Mouse (Mus musculus) WW6 (cell line): ENCODE measurements at regions not wholly inside any gene's neighbourhood (a gene's known extent, or its start where the extent isn't known, plus 50 kb on each side); places are given as distances from the start of the nearest gene placed in this dataset.

Experiments used
- DNase-seq: peaks from one replicate; pipeline ENCODE4 v3.0.0-alpha.2; 2013; ENCODE audit warnings: low read depth, low spot score

DNA sequence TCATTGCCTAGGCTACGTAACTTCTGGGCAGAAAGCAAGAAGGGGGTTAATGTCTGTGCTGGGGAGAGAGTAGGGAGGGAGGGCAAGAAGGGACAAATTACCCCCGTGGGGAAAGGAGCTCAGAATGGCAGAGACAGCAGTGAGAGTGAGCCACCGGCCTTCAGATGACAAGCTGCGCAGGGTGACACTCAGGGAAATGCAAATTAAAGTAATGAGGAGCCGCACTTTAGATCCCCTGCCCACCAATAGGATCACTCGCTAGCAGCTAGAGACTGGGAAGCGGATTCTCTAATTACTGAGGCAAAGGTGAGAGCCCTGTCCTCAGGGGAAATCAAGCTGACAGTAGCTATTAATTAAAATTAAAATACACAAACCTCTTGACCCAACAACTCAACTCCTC lies 202.5 kb downstream of the Arhgef10l start:
- no peak for DNase-seq

DNA sequence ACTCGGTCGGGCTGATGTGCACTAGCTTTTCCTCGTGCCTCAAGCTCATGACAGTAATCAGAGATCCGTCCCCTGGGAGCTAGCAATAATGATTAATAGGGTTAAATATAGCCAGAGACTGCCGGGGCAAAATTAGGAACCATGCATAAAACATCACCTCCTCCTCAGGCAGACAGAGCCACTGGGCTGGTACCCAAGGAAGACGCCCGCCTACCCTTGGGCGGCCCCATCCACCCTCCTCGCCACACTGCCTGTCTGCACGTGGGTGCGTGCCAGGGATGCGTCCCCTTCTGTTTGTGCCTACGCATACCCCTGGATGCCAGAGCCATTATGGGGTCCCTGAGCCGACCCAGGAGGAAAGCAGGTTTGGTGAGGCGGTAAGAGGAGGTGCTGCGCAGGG lies 204.5 kb downstream of the Arhgef10l start:
- DNase-seq, result no peak

DNA sequence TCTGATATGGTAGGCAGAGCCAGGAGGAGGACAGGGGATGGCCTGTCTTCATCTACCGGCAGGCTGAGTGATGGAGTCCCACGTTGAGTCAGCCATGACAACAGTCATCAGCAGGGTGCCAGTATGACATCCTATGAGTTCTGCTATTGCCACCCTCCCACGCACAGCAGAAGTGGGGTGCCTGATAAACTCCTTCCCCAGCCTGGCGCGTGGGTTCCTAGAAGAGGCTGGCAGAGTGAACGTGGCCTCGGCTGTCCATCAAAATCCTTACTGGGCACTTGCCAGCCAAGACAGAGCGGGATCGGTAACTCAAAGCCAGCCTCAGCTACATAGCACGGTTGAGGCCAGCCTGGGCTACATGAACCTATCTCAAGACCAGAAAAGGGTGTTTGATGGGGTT lies 202.5 kb upstream of the Igsf21 start:
- no peak for DNase-seq

DNA sequence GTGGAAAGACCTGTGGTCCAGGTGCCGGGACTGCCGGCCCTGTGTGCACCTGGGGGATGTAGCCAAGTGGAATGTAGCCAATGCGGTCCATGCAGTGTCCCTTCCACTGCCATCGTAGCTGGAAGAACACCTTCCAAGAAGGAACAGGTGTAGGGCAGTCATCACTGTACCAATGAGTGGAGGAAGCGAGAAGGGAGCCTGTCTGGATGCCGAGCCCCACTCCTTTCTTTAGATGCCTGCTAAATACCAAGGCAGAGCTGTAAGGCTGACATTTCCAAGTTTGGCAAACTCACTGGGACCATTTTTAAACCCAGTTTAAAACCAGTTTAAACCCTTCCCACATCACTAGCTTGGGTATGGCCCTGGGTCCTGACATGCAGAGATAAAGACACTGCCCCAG lies 199.9 kb upstream of the Igsf21 start:
- DNase-seq, result no peak

DNA sequence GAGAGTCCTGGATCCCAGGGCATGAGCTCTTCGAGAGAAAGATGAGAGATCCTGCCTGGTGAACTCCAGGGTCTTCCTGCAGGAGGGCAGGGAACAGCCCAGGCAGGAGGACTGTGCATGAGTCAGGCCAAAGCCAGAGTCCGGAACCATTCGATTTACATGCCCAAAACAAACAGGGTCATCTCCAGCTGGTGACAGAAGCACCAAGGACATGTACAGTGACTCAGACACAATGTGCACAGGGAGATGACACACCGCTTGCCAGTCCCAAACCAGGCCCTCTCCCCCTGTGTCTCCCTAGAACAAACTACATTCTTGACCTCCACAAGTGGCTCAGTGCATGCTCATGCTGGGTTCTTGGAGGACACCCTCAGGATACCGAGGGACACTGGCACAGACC lies 199.3 kb upstream of the Igsf21 start:
- DNase-seq, result no peak

DNA sequence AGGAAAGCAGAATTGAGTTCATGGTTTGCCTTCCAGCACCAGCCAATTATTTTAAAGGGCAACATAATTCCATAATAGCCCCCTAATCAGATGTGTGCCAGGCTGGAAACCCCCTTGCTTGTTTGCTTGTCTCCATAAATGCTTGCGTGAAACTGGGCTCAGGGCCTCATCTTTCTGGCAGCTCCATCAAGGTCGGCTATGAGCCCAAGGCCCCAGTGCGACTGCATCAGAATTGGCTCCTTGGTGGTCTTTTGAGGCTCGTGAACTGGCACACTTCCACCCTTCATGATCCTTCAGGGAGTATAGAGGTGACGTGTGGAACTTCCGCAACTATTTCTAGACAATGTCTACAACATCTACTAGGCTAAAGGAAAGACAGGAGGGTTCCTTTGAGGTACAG lies 196.6 kb upstream of the Igsf21 start:
- DNase-seq, result no peak

DNA sequence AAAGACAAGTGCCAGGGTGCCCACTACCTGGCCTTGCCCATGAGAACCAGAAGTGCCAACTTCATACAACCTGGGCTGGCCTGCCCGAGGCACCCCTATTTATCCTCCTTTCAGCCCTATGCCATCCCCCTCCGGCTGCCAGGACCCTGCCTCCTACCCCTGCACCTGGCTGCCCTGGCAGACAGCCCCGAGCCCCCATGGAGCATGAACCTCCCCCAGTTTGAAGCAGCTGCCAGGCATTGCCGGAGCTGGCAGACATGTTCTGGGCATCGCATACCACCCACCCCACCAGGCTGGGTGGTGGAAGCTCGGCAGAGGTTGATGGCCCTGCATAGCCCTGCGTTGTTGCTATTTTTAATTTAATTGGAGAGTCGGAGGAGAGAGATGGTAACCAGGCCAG lies 195.2 kb upstream of the Igsf21 start:
- no peak for DNase-seq

DNA sequence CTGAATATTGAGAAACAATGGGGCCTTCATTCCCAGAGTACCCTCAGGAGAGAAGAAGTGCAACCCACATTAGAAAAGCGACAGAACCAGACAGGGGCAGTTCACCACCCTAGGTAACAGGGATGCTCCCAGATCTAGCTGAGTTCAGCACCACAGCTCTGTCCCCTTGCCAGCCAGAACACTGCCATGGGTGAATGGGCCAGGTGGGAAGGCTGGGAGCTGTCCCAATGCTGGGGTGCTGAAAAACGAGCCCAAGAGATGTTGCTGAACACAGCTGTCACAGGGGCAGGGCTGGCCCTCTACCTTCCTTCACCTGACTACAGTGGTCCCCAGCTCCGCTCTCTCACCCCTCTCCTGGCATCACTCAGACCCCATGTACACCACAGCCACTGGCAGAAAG lies 193.3 kb upstream of the Igsf21 start:
- DNase-seq, result peak; percentile 40

DNA sequence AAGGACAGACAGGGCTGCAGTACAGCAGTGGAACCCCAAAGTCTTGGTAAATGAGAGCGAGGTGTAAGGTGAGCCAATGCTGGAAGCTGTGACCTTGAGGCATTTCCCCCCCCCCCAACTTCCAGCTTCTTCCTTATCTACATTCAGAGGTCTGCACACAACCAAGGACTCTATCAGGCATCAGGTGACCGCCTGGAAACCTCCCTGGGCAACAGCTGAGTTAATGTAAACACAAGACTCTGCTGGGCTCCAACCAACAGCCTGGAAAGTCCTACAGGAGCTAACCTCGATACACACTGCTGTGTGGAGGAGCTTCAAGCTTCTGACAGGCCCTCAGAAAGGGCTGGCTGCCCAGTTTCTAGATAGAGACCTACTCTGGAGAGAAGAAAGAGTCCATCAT lies 189.4 kb upstream of the Igsf21 start:
- no peak for DNase-seq

DNA sequence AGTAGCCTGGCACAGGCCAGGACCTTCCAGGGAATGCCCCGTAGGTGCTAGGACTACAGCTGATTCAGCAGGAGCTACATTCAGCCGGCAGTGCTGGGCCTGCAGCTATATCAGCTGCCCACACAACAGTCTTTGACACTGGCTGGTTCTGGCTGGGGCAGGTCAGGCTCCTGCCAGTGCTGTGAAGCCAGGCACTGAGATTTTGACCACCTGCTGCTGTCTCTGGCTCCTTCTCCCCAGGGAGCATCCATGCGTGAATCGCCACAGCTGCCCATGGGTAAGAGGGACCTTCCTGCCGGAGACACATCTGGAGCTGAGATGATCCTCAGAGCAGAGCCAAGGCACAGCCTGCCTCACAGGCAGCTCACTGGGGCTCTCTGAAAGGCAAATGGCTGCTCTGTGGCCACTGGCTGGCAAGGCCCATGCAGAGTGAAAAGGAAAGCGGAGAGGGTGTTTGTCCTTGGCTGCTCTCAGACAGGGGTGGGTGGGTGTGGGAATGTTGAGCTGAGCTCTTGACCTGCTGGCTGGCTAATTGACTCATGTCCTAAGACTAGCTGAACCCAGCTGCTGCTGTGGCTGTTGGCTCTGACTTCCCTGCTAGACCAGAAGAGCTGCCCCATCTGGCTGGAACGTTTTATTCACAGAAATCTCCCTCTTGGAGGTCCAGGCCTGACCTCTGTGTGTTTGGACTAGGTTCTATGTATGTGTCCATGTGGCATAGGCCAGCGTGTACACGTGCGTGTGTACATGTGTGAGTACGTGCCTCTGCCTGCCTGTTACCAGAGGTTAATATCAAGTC lies 187.4 kb upstream of the Igsf21 start:
- DNase-seq, result no peak

DNA sequence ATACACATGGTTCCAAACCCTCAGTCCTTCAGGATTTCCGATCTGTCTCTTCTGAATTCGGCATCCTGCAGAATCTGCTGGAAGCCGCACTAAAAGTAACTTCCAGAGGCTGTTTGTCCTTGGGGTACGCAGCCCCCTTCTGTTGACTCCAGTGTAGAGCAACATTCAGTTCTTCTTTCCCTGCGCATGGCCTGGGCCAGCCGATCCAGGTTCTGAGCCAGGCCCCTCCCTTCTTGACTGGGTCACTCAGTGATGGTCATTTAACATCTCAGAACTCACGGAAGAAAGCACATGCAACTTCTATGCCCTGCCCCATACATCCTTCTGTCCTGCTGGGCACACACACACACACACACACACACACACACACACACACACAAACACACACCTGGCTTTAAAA lies 185.5 kb upstream of the Igsf21 start:
- no peak for DNase-seq

DNA sequence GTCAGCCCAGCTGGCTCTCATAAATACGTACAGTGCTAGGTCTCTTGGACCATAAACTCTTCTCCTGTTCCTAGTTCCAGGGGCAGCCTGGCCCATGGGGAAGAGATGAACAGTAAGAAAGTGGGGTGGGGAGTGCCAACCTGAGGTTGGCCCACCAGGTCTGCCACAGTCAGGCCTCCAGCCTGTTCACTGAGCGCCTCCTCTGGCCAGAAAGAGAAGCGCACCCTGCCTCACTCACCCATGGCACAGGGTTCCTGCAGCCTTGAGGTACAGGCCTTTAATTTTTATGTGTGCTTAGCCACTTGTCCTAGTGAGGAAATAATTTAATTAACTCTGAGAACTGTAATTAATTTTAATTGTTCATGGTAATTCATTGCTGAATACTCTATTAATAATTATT lies 180.5 kb upstream of the Igsf21 start:
- DNase-seq, result no peak

DNA sequence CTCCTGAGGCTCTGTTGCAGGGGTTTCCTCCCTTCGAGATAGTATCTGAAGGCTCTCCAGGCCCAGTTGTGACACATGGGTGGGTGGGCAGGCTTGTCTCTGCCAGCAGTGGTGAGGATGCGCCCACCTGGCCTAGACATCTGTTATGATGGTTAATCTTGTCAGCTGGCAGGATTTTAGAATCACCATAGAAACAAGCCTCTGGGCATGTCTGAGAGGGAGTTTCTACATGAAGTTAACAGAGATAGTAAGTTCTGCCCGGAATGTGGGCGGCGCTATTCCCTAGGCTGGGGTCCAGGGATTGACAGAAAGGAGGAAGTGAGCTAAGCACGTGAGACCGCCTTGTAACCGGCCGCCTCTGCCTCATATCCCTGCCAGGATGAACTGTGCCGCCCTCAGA lies 177.2 kb upstream of the Igsf21 start:
- DNase-seq, result no peak

DNA sequence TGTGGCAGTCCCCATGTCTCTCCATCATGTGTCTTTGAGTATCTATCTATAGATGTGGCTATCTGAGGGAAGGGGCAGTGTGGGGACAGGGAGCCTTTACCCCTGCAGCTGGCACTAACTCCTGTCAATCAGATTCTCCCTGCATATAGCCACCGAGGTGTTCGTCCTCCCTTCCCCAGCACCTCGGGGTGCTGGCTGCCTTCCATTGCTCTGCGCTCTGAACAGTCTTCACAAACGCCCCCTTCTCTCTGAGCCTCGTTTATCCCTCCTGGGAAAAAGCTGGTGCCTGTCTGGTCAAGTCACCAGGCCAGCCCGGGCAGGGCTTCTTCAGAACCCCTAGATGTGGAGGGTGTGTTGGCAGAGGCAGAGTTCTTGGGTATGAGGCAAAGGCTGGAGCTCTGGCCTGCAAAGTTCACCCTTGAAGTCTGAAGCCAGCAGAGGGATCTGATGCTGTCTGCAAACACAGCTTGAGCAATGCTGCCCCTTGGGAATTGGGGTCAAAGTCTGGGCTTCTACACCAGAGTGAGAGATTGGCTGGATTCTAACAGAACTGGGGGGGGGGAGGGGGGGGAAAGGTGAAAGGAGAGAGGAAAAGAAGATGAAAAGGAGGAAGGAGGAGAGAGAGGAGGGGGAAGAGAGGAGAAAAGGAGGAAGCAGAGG lies 175.5 kb upstream of the Igsf21 start:
- DNase-seq, result no peak

DNA sequence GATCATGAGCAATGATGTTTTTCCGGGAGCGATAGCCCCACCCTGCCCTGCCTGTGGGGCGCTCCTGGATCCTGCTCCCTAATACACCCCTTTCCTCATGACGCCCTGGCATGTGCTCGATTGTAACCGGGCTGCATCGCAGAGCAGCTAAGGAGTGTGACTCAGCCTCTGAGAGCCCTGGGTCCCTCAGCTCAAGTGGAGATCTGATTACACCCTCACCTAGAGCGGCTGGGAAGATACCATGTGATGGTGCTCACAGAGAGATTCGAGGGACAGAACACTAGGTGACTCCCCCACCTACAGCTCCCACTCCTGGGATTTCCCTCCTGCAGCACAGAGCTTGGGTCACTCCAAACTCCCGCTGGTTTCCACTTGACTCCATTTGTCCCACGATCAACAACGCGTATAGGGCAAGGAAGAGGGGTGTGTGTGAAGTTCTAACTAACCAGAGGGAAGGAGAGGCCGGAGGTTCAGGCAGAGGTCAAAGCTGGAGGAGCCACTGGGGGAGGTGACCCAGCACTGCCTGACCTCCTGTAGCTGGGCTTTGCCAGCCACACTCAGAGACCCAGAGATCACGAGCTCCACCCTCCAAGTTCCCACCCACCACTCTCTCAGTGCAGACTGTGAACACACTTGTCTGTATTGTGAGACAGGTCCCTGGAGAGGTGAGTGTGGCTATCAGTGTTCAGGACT lies 173.3 kb upstream of the Igsf21 start:
- no peak for DNase-seq

DNA sequence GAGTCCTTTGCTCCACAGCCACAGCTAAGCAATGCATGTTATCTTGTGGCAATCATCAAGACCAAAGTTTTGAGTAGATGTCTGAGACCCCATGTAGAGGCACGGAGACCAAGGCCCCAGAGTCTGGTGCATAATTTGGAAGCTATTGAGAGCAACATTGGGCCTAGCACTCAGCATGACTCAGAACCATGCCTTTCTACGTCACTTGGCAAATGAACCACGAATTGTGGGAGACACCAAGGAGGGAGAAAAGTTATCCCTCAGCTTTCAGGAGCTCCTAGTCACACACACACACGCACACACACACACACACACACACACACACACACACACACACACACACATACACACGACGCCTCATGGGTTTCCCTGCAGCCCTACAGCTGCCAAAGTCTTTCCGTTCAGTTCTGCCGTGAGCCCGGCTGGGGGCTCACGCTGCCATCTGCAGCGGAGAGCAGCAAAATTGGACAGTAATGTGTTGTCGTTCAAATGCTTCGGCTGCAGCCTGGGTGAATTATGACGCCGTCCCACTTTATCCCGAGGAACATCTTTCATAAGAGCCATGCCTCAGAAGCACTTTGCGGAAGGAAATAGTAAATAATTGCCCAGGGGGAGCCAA lies 165.8 kb upstream of the Igsf21 start:
- no peak for DNase-seq

DNA sequence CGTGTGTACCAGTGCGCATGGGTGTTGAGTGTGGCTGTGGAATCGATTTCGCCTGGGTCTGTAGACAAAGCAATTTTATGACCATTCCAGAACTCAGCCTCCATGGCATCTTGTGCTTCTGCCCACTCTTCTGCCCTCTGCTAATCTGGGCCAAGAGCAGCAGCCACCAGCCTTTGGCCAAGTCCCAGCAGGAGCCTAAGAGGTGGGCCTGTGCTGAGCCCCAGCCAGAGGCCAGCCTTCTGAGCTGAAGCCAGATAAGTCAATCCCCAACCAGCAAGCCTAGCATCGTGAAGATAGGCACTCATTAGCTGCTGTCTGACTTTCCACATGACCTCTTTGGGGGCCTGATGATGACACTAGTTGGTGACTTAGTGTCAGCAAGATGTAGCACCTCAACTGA lies 161.9 kb upstream of the Igsf21 start:
- DNase-seq, result no peak

DNA sequence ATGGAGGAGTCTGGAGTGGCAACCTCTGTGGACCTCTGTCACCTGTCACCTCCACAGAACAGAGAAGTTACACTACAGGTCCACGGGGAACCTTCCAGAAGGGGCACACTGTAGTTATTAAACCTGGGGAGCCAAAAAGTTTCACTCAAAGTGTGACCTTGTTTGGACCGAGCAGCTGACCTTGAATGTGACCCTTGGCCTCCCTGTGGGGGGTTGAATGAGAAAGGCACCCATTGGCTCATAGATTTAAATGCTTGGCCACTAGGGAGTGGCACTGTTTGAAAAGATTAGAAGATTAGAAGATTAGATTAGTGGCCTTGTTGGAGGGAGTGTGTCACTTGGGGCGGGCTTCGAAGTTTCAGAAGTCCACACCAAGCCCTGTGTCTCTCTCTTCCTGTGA lies 160.3 kb upstream of the Igsf21 start:
- no peak for DNase-seq

DNA sequence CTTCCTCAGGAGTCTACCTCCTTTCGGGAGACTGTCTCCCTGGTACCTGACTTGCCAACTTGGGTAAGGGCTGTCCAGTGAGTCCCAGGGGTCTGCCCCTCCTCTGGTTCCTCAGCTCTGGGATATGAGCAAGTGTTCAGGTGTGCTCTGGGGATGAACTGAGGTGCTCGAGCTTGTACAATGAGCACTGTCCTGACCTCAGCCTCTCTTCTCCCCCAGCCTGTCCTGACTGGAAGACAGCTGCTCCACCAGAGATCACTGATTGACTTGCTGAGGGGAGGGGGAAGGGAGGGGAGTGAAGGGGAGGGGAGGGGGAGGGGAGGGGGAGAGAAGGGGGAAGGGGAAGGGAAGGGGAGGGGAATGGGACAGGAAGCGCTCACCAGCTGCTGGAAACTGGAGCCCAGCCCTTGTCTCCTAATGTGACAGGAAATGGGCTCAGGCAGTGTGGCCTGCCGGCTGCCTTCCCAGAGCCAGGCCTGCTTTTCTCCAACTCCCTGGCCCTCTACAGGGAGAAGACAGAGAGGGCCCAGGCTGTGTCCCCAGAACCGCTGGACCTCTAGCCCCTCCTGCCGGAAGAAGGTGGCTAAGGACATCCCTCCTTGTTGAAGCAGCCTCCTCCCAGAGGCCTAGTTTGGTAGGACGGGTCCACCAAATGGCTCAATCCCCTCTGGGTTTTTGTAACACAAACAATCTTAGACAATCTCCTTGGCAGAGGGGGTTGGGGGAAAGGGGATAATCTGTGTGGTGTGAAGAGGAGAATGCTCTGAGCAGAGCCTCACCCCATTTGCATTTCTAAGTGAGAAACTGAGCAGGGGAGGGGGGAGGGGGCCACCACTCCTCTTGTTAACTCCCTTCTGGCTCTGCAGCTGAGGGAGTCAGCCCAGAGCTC lies 159.7 kb upstream of the Igsf21 start:
- DNase-seq, result peak; percentile 75

DNA sequence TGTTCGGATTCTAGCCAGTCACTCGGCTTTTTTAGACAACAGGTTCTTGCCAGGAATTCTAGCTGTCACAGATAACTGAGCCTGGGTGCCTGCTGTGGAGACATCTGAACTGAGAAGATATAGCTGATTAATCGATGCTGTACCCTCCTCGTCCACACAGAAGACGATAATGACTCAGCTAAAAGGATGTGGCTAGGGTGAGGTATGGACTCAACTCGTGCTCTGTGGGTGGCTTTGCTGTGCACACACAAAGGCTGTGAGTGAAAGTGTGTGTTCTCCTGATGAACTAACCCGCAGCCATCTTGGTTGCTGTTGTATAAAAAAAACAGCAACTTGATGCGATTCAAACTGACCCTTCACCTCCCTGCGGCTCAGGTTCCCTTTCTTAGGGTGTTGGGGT lies 158.8 kb upstream of the Igsf21 start:
- DNase-seq, result no peak

DNA sequence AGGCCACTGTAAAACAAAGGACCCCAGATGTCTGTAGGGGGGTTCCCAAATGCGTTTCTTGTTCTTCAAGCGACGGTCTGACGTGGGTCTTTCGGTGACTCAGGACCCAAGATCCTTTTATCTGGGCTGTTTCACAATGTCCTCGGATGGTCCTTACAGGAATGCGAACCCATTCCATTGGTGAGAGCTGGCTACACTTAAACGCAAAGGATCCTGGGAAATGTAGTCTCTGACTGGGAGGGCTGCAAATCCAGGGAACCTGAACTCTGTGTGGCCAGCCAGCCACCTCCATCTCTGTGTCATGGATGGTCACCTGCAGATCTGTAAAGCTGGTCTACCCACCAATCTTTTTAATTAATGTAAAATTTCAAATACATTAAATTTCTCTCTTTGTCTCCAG lies 156.5 kb upstream of the Igsf21 start:
- DNase-seq, result no peak

DNA sequence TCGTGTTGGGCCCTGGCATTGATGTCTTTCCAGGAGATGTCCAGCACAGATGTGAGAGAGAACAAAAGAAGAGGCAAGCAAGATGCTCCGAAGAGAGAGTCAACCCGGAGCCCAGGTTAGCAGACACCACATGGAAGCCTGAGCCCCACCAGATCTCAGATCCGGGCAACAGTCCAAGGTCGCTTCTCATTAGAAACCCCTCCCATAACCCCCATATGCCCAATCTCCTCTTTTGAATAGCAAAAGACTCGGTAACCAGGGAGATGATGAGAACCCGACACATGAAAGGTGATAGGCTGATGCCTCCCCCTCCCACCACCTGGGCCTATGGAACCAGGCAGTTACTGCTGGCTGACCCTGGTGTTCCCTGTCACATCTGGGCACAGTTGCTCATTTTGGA lies 155.7 kb upstream of the Igsf21 start:
- DNase-seq, result no peak
